Mouse (Mus musculus): ENCODE results near the gene Ms4a2.

Gene Ms4a2

DNA sequence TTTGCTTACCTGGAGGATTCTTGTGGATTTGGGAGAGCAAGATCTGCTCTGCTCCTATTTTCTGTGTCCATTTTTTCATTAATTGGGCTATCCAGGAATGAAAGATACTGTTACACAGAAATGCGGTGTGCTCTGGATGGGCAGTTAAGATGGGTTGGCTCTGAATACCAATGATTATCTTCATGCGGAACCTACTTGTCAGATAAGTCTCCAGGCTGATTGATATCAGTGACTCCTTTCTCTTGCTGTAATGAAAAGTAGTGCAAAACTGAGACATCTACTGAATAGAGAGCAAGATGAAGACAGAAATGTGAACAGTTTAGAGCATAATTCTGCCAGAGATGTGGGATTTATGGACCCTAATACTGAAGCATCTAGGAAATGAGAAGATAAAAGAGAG lies at the start of gene Ms4a2:
Ms4a2 (minus strand) TSS at position 169 of the 400 bp plus-strand sequence.
- no peak for DNase-seq

DNA sequence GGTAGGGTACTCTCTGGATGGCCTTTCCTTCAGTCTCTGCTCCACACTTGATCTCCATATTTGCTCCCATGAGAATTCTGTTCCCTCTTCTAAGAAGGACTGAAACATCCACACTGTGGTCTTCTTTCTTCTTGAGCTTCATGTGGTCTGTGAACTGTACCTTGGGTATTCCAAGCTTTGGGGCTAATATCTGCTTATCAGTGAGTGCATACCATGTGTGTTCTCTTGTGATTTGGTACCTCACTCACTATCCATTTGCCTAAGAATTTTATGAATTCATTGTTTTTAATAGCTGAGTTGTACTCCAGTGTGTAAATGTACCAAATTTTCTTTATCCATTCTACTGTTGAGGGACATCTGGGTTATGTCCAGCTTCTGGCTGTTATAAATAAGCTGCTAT lies 38.0 kb upstream of the Ms4a2 start:
- DNase-seq: no peak

DNA sequence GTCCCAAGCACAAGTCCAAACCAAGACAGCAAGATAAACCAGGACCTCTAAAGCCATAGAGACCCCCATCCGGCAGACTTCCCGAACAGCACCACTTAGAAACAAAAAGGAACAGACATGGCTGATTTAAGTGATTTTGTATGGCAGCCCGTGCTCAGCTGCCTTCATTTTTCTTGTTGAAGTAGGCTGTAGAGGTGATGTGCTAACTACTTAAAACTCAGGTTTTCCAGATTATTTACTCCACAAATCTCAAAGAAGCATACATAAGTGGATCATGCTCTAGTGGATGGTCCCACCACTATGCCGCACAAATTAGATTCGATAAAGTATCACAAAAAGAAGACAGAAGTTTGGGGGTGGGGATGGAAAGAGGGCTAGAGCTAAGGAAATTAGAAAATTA lies 36.9 kb upstream of the Ms4a2 start, which contains the start of gene Oosp2:
Oosp2 (minus strand) TSS at position 101 of the 400 bp plus-strand sequence.
- no peak for DNase-seq

DNA sequence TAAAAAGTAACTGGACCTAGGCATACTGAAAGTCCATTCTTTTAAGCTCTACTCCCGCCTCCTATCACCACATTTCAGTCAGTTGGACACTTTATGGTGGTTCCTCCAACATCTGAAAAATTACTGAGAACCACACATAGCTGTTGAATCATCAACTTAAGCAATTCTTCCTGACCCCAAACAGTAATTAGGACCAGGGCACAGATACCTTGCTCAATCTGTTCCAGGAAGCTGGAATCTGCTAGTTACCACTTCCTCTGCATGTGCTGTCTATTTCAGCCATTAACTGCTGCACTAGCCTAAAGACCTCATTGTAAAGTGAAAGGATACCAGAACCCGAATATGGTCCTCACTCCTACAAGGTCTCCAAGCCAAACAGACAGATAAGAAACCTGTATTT lies 35.6 kb upstream of the Ms4a2 start:
- no peak for DNase-seq

DNA sequence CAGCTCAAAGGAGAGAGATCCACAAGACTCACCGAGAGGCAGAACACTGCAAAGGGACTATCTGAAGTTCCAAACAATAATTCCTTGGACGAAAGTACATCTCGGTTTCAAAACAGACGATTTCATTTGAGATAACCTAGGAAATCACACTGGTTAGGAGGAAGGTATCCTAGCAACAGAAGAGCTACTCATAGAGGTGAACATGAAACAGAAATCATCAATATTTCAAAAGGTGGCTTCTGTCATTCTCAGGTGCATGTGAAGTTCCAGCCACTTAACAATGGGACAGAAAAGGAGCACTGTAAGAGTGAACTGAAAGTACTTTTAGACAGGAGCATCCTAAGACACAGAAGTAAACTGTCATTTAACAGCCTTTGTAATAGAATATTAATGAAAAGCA lies 26.0 kb upstream of the Ms4a2 start:
- DNase-seq: no peak

DNA sequence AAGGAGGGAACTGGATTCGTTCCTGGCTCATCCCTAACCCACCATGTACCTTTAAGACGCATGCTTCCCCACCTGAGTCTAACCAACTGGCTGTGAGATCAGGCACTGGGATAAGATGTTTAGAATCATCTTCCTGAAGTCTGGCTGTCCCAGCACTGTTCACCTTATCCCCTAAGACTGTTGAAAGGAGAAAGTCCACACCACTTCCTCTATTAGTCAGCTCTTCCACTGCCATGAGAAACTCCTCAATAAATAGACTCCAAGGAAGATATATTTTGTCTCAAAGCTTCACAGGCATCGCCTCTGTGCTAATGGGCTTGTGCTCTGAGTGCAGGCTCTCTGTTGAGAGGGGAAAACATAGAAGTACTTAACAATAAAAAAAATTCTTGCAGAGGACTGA lies 22.6 kb upstream of the Ms4a2 start:
- no peak for DNase-seq

DNA sequence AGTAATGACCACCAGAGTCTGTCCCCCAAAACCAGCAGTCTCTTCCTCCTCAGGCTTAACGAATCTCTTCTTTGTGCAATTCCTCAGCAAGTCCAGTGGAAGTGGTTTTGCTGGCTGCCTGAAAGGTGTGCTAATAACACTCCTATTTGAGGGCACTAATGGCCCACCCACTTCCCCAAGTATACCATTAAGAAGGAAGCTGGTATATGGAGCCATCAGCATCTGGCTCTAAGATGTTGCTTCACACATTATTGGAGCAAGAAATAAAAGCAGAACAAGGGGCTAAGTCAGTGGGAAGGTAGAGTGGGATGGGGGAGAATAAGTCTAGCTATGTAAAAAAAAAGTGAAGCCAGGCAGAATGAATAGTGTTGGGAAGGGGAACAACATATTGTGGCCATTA lies 17.2 kb upstream of the Ms4a2 start, which contains the start of gene Ms4a3:
Ms4a3 (minus strand) TSS at position 120 of the 400 bp plus-strand sequence.
- DNase-seq: no peak

DNA sequence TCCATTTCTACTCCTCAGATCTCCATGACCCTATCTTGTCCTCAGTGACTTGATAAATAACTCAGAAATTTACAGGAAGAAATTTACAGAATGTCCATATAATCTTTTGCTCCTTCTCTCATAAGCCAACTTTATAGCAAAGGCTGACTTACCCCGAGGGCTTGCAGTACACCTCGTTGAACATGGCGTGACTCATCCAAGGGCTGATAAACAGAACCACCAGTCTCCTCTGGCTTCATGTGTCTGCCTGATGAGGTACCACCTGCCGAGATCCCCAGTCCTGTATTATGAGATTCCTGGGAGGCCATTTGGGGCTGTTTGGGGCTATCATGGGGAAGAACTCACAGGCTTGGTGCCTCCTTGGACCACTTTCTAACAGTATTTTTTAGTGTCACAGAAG lies 15.5 kb upstream of the Ms4a2 start:
- DNase-seq: no peak

DNA sequence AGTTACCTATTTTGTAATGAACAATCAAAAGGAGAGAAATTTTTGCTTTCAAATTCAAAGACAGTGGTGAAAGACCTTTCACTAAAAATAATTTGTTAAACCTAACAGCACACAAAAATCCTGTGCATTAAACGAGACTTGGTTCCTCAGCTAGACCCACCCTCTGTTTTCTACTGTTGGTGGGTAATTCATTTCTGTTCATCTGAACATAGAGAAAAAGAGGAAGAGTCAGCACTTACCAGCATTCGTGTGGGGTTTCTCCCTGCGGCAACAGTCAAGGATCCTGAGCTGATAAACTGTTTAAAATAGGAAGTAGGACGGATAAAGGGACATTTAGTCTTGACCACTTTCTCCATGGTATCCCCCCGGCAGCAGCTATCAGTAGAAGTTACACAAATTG lies 12.1 kb upstream of the Ms4a2 start:
- no peak for DNase-seq

DNA sequence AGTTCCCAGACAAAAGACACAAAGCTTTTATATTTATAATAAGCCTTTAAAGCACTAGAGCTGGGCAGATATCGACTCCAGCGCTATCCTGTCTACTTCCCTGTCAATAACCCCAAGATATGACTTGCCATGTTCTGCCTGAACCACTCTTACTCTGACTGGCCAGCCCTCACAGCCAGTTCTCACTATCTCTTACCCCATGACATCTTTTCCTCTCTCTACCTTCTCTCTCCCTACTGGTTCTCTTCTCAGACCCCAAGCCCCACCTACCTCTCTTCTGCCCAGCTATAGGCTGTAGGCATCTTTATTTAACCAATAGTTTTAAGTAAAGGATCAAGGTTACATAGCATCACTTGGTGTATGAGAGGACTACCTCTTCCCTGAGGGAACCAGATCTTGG lies 10.8 kb upstream of the Ms4a2 start:
- no peak for DNase-seq

DNA sequence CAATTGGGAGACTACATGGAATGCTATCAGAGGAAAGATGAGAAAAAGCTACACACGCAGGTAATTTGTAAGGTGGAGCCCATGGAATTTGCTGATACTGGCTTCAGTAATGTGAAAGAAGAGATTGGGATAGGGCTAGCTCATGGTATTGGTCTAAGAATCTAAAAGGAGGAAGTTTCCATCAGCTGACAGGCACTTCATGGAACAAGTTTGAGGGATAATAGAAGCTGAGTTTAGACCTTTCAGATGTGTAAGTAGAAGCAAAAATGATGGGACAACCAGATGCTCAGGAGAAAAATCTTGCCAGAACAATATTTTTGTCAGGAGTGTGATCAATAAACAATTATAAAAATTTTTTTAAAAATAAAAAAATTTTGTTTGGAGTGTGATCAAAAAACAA lies 10.2 kb upstream of the Ms4a2 start:
- DNase-seq: no peak

DNA sequence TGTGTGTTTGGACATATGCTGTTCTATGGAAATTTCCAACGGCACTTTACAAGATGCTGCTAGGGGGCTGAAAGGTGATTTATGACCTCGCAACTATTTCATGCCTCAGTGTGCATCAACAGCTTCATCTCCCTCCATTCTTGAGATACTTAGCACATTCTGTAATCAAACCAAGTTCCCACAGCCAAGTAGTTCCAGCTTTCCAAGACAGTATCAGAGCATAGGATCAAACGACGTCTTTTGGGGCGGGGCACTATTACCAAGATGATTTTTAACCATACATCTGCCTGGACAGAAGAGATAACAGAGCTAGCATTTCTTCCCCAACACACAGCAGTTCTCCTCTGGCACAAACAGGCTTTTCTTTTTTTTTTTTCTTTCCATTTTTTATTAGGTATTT lies 1.7 kb upstream of the Ms4a2 start:
- no peak for DNase-seq

DNA sequence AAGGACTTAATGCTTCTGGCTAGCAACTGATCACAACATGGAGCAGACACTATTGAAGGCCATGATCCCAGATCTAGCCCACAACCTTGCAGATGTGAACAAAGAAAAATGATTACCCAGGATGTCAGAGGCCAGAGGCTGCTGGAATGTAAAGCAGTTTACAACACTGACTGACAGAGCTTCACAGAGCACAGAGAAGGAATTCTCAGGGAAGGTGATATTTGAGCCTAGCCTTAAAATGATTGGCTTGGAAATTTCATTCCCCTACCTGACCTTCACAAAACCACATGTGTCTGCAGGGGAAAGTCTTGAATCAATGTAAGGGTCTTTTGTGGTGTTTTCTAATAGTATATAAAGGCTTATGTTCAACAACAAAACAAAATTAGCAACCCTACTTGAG lies 1.3 kb upstream of the Ms4a2 start:
- DNase-seq: no peak

DNA sequence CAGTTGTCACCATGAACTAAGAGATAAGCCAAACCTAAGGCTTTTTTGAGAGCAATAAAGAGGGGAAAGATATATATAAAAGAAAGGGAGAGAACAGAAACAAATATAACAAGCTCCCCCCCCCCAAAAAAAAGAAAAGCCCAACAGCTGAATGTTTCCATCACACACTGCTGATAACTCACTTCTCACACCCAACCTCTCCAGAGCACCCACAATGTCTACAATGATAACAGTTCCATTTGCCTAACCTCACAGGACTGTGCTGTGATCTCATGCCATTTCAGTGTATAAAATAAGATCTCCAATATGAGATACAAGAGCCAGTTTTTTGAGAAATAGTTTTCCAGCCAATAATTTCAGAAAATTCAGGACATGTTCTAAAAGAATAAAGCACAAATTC lies 5.5 kb downstream of the Ms4a2 start:
- no peak for DNase-seq

DNA sequence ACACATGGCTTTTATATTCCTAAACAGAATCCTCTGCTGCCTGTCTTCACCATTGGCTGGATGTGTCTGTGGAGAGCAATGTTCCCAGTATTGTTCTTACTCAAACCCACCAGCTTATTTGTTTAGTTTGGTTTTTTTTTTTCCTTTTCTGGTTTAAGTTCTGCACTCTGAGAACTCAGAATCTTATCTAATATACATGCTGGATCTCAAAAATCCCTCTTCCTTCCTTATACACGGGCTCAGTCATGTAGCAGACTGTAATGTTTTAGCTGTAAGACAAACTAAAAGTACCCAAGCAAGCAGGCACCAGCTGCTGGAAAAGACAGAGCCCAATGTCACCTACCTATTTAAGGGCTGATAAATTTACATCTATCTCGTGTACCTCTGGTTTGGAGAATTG lies 8.7 kb downstream of the Ms4a2 start:
- DNase-seq: no peak

DNA sequence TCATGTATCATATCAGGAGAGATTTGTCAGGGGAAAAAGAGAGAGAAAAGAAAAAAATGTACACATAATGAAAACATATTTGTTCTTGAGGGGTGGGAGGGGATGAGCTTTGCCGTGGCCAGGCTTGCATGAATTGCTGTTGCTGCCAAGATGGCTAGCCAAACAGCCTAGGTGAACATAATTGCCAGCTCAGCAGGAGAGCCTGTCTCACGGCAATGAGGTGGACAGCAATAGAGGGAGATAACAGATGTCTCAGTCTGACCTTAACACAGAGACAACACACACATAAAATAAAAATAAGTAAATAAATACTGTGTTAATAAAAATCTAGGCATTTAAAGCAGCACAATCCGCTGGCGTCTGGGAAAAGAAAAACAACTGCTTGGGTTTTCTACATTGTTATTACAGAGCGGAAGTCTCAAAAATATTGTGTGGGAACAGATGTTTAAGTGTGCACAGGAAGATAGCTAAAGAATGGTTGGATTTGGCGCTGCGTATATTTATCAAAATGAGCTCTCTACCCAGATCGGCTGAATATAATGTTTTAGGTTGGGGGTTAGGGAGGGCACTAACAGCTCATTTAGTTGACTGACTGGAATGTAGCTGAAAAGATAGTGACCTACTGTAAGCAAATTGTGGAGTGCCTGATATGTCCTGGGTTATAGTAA lies 9.6 kb downstream of the Ms4a2 start:
- DNase-seq: no peak

DNA sequence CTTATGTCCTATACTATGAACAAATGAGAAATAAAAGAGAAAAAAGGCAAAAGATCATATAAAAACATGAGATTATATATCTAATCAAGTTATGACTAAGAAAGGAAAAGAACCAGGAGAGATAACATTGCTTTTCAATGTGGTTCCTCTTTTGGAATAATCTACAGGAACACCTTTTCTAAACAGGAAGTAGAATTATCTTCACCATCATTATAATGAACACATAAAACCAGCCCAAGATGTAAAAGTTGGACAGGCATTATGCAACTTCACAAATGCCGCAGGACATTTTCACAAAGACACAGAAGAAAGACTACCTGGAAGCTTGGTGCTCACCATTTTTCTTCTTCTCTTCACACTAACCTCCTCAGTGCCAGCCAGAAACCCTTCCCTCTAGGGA lies 10.4 kb downstream of the Ms4a2 start:
- DNase-seq: no peak

DNA sequence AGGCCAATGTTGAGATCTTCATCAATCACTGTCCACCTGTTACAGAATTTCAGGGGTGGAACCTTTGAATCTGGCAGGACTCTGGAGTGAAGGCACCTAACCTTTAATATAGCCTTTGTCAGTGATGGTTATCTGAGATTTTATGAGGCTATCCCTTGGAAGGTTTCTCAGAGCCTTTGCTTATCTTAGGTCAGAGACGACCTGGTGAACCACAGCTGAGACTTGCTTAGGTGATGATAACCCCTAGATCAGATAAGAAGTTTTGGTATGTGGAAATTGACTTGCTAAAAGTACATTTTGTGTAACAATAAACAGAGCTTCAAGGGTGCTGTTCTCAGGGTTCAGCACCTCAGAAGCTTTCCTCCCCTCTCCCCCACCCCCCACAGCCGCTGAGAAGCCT lies 11.2 kb downstream of the Ms4a2 start:
- DNase-seq: no peak

DNA sequence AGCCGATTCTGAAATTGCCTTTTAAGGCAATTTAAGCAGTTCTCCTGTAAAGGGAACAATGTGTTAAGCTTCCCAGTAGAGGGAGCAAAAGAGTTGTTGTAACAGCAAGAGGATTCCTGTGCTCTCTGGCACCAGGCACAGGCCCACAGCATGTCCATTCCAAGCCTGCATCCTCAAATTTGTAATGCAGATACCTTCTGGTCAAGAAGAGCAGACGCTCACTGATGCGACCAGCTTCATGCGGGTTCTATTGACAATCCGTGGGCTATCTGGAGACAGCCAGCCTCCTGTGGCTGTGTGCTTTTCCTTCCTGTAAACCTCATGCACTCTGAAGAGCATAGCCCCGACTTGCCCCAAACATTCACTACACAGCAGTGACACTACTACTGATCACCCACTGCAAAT lies 12.0 kb downstream of the Ms4a2 start:
- peak in 1 of 2 experiments; percentile 4 for DNase-seq

DNA sequence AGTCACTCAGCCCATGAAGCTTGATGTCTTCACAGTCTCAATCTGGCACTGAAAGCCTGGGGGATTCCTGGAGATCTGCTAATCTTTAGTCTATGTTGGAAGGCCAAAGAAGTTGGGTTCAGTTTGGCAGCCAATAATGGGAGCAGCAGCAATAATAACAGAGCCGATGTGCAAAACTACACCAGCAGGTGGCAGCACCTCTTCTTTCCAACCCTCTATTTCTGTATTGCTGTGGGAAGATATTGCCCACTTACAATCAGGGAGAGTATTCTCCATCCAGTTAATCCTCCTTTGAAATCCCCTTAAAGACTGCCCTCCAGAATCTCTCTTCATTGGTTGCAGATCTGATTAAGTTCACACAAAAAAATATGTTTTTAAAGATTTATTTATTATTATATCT lies 15.3 kb downstream of the Ms4a2 start:
- peak in 1 of 2 experiments; percentile 46 for DNase-seq

DNA sequence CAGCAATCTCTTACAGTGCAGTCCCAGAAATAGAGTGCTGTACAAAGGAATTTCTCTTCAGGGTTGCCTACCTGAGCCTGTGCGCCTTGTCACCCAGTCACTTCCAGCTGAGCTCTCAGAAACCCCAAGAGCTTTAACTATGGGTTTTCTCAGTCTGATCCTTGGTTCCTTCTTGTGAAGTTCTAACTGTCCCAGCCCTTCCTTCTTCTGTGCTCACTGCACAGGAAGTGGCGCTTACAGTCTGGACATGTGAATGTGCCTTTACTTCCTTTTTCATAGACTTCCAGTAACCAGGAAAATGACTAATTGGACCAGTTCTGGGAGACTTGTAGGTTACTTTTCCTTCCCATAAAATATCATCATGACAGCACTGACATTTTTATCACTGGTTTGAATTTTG lies 18.9 kb downstream of the Ms4a2 start, which contains the start of gene Ms4a6d:
Ms4a6d (minus strand) TSS at position 247 of the 400 bp plus-strand sequence.
- DNase-seq: no peak

DNA sequence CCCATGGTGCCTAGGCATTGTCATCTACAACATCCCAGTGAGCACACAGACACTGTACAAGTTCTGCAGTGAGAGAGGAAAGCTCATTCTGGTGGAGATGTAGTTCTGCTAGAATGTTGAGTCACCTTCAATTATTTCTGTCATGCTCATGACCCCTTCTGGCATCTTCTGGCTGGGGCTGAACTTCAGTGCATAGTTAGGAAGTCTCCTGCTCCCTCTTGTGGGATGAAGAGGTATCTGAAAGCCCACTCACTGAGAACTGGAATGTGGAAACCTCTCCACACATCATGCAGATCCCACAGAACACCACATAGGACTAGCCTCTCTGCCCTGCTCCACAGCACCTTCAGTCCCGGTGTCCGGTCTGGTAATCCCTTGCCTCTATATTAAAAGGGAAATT lies 21.5 kb downstream of the Ms4a2 start:
- DNase-seq: no peak

DNA sequence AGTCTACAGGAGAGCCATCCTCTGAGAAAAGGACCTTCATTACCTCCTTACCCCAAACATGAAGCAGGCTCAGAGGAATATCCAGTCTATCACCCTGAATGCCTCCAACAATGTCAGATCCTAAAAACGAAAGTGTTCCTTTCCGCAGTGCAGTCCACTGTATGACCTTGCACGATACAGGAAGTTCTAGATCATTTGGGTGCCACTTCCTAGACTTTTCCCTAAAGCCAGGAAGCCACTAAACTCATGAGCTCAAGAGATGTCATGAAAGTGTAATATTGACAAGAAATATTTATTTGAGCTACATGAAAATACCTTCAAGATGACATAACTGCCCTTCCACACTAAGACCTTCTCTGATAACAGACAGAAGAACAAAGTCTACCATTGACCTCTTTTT lies 22.2 kb downstream of the Ms4a2 start:
- DNase-seq: no peak

DNA sequence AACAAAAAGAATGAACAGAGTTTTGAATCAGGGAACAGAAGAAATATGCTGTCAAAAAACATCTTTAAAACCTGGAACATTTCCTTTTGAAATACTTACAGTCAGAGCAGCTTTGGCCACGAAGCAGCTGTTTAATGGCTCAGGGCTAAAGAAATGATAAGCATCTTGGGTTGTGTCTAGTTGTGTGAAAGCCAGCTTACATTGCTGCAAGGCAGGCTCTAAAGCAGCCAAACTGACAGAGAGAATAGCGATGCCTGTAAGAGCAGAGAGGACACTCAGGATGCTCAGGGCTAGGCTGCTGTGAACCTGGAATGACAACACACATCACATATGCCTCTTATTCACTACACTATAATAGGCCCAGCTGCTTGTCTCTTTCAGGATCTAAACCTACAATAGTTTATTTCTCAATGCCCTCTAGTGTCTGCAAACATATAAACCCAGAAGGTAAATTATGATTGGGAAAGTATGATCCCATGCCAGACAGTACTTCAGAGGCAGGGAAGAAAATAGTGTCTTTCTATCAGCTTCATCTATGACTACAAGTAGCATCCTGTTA lies 33.5 kb downstream of the Ms4a2 start:
- DNase-seq: no peak

DNA sequence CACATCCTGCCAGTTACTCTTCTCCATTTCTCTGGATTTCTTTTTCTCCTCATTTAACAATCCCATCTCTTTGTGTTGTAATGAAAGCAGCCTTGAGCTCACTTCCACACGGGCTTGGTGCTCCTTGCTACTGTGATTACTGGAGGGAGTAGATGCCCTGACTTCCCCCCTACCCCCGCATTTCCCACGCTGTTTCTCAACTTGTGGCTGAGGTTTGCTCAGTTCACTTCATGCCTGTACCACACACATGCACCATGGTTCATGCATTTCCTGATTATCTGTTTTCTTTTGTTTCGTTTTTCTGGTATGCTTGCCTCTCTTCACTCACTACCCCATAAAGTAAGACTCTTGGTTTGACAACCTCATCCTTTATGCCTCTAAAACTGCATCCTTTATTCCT lies 34.3 kb downstream of the Ms4a2 start:
- no peak for DNase-seq
